Mouse (Mus musculus) spleen, postnatal 10 days (tissue): ENCODE data around the gene Doc2g.

Experiments
- DNase-seq, 2 experiments: peaks; one replicate each; pipeline ENCODE4 v3.0.0; 2021 to 2022; ENCODE audit warnings: low spot score in 2 of 2

Doc2g gene

GRCm38 (mm10) chr19:3990804-3991203 is 12.3 kb upstream of the Doc2g start:
- DNase-seq = no peak

GRCm38 (mm10) chr19:3991562-3991961 is 11.6 kb upstream of the Doc2g start:
- no peak for DNase-seq

- no peak for DNase-seq
Measured at GRCm38 (mm10) chr19:3991966-3992365, 11.1 kb upstream of the Doc2g start.

- DNase-seq = no peak
Measured at GRCm38 (mm10) chr19:3992416-3992815, 10.7 kb upstream of the Doc2g start, which contains the start of gene Tbx10. Gene Tbx10 (plus strand): TSS chr19:3992752.

- no peak for DNase-seq
Measured at GRCm38 (mm10) chr19:3994932-3995331, 8.2 kb upstream of the Doc2g start.

GRCm38 (mm10) chr19:3995505-3995904 is 7.6 kb upstream of the Doc2g start:
- DNase-seq = no peak

GRCm38 (mm10) chr19:3996106-3996505 is 7.0 kb upstream of the Doc2g start:
- DNase-seq = no peak

GRCm38 (mm10) chr19:3996747-3997146 is 6.4 kb upstream of the Doc2g start:
- no peak for DNase-seq

GRCm38 (mm10) chr19:3997231-3997630 is 5.9 kb upstream of the Doc2g start:
- DNase-seq = no peak

GRCm38 (mm10) chr19:3998335-3998734 is 4.8 kb upstream of the Doc2g start:
- no peak for DNase-seq

- no peak for DNase-seq
Measured at GRCm38 (mm10) chr19:3999121-3999730, 3.9 kb upstream of the Doc2g start.

GRCm38 (mm10) chr19:4000119-4000900 is 2.8 kb upstream of the Doc2g start, which contains the start of the genes Nudt8 and Gm49405:
Gene Nudt8 (plus strand): TSS chr19:4000580.
Gene Gm49405 (plus strand): TSS chr19:4000626.
- DNase-seq = peak; percentile 96 to 97

- no peak for DNase-seq
Measured at GRCm38 (mm10) chr19:4000949-4001525, 2.1 kb upstream of the Doc2g start.

- DNase-seq = no peak
Measured at GRCm38 (mm10) chr19:4001752-4002151, 1.4 kb upstream of the Doc2g start.

GRCm38 (mm10) chr19:4003641-4004040 is 528 bp downstream of the Doc2g start:
- DNase-seq = no peak

GRCm38 (mm10) chr19:4004331-4004730 is 1.2 kb downstream of the Doc2g start:
- DNase-seq = no peak

GRCm38 (mm10) chr19:4005091-4005490 is 2.0 kb downstream of the Doc2g start:
- DNase-seq = no peak

- no peak for DNase-seq
Measured at GRCm38 (mm10) chr19:4005971-4006370, 2.9 kb downstream of the Doc2g start.

- DNase-seq = no peak
Measured at GRCm38 (mm10) chr19:4011086-4011485, 8.0 kb downstream of the Doc2g start.

- peak; percentile 88 to 95 for DNase-seq
Measured at GRCm38 (mm10) chr19:4012432-4013022, 9.4 kb downstream of the Doc2g start, which contains the start of gene Ndufv1. Gene Ndufv1 (minus strand): TSS chr19:4012806.

GRCm38 (mm10) chr19:4013066-4013465 is 10.0 kb downstream of the Doc2g start:
- DNase-seq = no peak

GRCm38 (mm10) chr19:4014802-4015201 is 11.7 kb downstream of the Doc2g start:
- DNase-seq = no peak
